Comparison of ENCODE assay signal across 21 mouse cellular contexts in genomic region chr13:46202586-46202985, GRCm38 (mm10).
A peak's percentile ranks its signal among the peaks of the same experiment; 100 is the strongest.
DNase-seq lines count a peak whose midpoint lies in the region; ATAC-seq lines count a peak whose summit lies in the region.
"Had no signal": no experiment of that assay in that cellular context is flagged by ENCODE, and none has a peak within 500 bp of the region (broad histone marks: within the 10 kb centered on the region; RNA-seq: fewer than 3 reads in every experiment).

No protein-coding gene starts in this region.

- H3K4me3 ChIP-seq in forebrain, embryonic 11.5 days (ENCODE audit: low read depth, low read length) = no peak overlapping the region
- no peak overlapping the region for H3K4me3 ChIP-seq in forebrain, embryonic 12.5 days (replicated peaks)
- H3K4me3 ChIP-seq in midbrain, embryonic 11.5 days (ENCODE audit: low read depth, low read length) = no peak overlapping the region
- no peak overlapping the region for H3K4me3 ChIP-seq in midbrain, embryonic 16.5 days (ENCODE audit: low read depth, low read length)

- no peaks in the 10 kb centered on the region for H3K36me3 ChIP-seq in forebrain, embryonic 11.5 days (ENCODE audit: control insufficient read depth, insufficient read depth, low read length)
- no peaks in the 10 kb centered on the region for H3K36me3 ChIP-seq in forebrain, embryonic 12.5 days (replicated peaks)
- H3K36me3 ChIP-seq in midbrain, embryonic 11.5 days (ENCODE audit: control insufficient read depth, insufficient read depth, low read length) = no peaks in the 10 kb centered on the region
- no peaks in the 10 kb centered on the region for H3K36me3 ChIP-seq in midbrain, embryonic 16.5 days (ENCODE audit: control insufficient read depth, insufficient read depth, low read length)
- H3K36me3 ChIP-seq: G1E had no signal

- intact Hi-C loops in heart, postnatal 10 days (cut with DNase I) = no loop called here

- WGBS in forebrain, embryonic 11.5 days = 92% methylated on average over 6 of the region's 6 CpGs
- 94% methylated on average over 6 of the region's 6 CpGs for WGBS in forebrain, embryonic 12.5 days
- WGBS in midbrain, embryonic 11.5 days = 90% methylated on average over 6 of the region's 6 CpGs
- WGBS in midbrain, embryonic 16.5 days = 93% methylated on average over 6 of the region's 6 CpGs

- H3K4me2 ChIP-seq in forebrain, embryonic 11.5 days (ENCODE audit: low read depth, low read length, severe bottlenecking) = no peak overlapping the region
- H3K4me2 ChIP-seq in forebrain, embryonic 12.5 days = no peak overlapping the region
- H3K4me2 ChIP-seq in midbrain, embryonic 11.5 days = no peak overlapping the region
- no peak overlapping the region for H3K4me2 ChIP-seq in midbrain, embryonic 16.5 days (ENCODE audit: low read length)

- no peaks in the 10 kb centered on the region for H3K4me1 ChIP-seq in forebrain, embryonic 11.5 days (replicated peaks; ENCODE audit: control insufficient read depth, insufficient read depth, low read length)
- 0 out of 2 replicates have a peak, but pooled peaks cover 3% of the 10 kb centered on the region for H3K4me1 ChIP-seq in forebrain, embryonic 12.5 days
- no peaks in the 10 kb centered on the region for H3K4me1 ChIP-seq in midbrain, embryonic 11.5 days (ENCODE audit: control insufficient read depth, insufficient read depth, low read length)
- H3K4me1 ChIP-seq in midbrain, embryonic 16.5 days (ENCODE audit: control insufficient read depth, insufficient read depth, low read length) = peaks cover 2% of the 10 kb centered on the region; the same call in 1 of the 2 replicates

- no peaks in the 10 kb centered on the region for H3K9me3 ChIP-seq in forebrain, embryonic 11.5 days (ENCODE audit: control insufficient read depth, low read length)
- H3K9me3 ChIP-seq in forebrain, embryonic 12.5 days = no peaks in the 10 kb centered on the region
- H3K9me3 ChIP-seq in midbrain, embryonic 11.5 days (ENCODE audit: control insufficient read depth, low read length) = no peaks in the 10 kb centered on the region
- no peaks in the 10 kb centered on the region for H3K9me3 ChIP-seq in midbrain, embryonic 16.5 days (replicated peaks; ENCODE audit: control insufficient read depth, low read length, poor library complexity, severe bottlenecking)
- H3K9me3 ChIP-seq: G1E had no signal

- no peak overlapping the region for H3K27ac ChIP-seq in forebrain, embryonic 11.5 days (ENCODE audit: low read depth, low read length)
- no peak overlapping the region for H3K27ac ChIP-seq in forebrain, embryonic 12.5 days
- no peak overlapping the region for H3K27ac ChIP-seq in midbrain, embryonic 11.5 days (ENCODE audit: low read depth, low read length)
- no peak overlapping the region for H3K27ac ChIP-seq in midbrain, embryonic 16.5 days (ENCODE audit: low read length)

- DNase-seq in forebrain, embryonic 11.5 days (ENCODE audit: low spot score) = peak; percentile 14
- peak; percentile 69 for DNase-seq in heart, adult 11 months
- no peak for DNase-seq in heart, postnatal 10 days
- DNase-seq in midbrain, embryonic 11.5 days (ENCODE audit: low spot score, missing footprints) = peak; percentile 78
- DNase-seq: adrenal gland, adult 2 months; adrenal gland, adult 8-10 months; adrenal gland, postnatal 10 days; adrenal gland, postnatal 14 days; adrenal gland, postnatal 25 days; adrenal gland, postnatal 36 days; B cell, adult 2 months; cerebellum, adult 11 months; cerebellum, adult 11-12 months; cerebellum, adult 18-20 months had no signal

- no peak for ATAC-seq in forebrain, embryonic 11.5 days (replicated peaks; ENCODE audit: low FRiP score)
- no peak for ATAC-seq in forebrain, embryonic 12.5 days (ENCODE audit: low FRiP score)
- ATAC-seq in midbrain, embryonic 11.5 days (ENCODE audit: low FRiP score) = no peak
- ATAC-seq in midbrain, embryonic 16.5 days = no peak
- ATAC-seq: activated CD4-positive, CD25-positive, alpha-beta regulatory T cell, adult 4 months; CD4-positive, CD25-positive, alpha-beta regulatory T cell, adult 4 months; Patski had no signal

- no peaks in the 10 kb centered on the region for H3K27me3 ChIP-seq in forebrain, embryonic 11.5 days (ENCODE audit: control insufficient read depth, insufficient read depth, low read length)
- no peaks in the 10 kb centered on the region for H3K27me3 ChIP-seq in forebrain, embryonic 12.5 days
- no peaks in the 10 kb centered on the region for H3K27me3 ChIP-seq in midbrain, embryonic 11.5 days (ENCODE audit: control insufficient read depth, insufficient read depth, low read length)
- H3K27me3 ChIP-seq in midbrain, embryonic 16.5 days (ENCODE audit: control insufficient read depth, insufficient read depth, low read depth, low read length) = no peaks in the 10 kb centered on the region
- H3K27me3 ChIP-seq: CH12.LX, Patski had no signal

- H3K9ac ChIP-seq in forebrain, embryonic 11.5 days (ENCODE audit: low read length) = no peak overlapping the region
- no peak overlapping the region for H3K9ac ChIP-seq in forebrain, embryonic 12.5 days
- H3K9ac ChIP-seq in midbrain, embryonic 11.5 days (ENCODE audit: low read length) = no peak overlapping the region
- no peak overlapping the region for H3K9ac ChIP-seq in midbrain, embryonic 16.5 days (ENCODE audit: low read depth, low read length)

Comparison
In these comparisons a context has a peak if more than half of its experiments do, and no peak if none do; other contexts are left out.
1. DNase-seq: peak in forebrain, embryonic 11.5 days (single experiment), heart, adult 11 months (single experiment) and midbrain, embryonic 11.5 days (single experiment); none in heart, postnatal 10 days (0 of 2).